Mouse (Mus musculus) erythroid progenitor cell, adult 5-6 weeks (primary cell): Measurements from ENCODE around the gene Wdr4. TPM values are rescaled to one million over a fixed set of nuclear protein-coding genes. Genes with fewer than 3 reads are reported as not detected.
"Not testable (repeated sequence)": the region's sequence is repeated elsewhere in the genome, so short reads cannot be mapped to it uniquely, and the experiment has no call there.

ENCODE experiments used
- ATAC-seq: replicated peaks from 2 replicates; pipeline ENCODE4 v1.8.0; 2016; ENCODE audit warnings: moderate number of reproducible peaks, mild to moderate bottlenecking, moderate TSS enrichment, inconsistent platforms; ENCODE audit not compliant: poor library complexity, low FRiP score, severe bottlenecking
- total RNA-seq, 2 experiments: library from RNA; stranded (forward) in 1 of 2; stranded (reverse) in 1 of 2; fragments of 150-400 nt in 1 of 2; fragments of 186-747, 209-891 nt in 1 of 2; gene quantifications; 2 replicates each; pipeline versions ENCODE4 v1.2.3 to v1.2.4; 2015 to 2017; ENCODE audit warnings: low replicate concordance in 2 of 2

The Wdr4 gene
- total RNA-seq (2015; ENCODE audit: low replicate concordance) (2.5 and 8.3 TPM in 2 replicates), total RNA-seq (2017; ENCODE audit: low replicate concordance) (1.8 and 2.4 TPM in 2 replicates)

GRCm38 (mm10) chr17:31519946-31520838, at the start of gene Wdr4, which contains the start of gene Ndufv3:
Gene Wdr4, minus strand, starts transcription at chr17:31519980.
Gene Ndufv3, plus strand, starts transcription at chr17:31520115.
- peak; percentile 98 for ATAC-seq

DNA sequence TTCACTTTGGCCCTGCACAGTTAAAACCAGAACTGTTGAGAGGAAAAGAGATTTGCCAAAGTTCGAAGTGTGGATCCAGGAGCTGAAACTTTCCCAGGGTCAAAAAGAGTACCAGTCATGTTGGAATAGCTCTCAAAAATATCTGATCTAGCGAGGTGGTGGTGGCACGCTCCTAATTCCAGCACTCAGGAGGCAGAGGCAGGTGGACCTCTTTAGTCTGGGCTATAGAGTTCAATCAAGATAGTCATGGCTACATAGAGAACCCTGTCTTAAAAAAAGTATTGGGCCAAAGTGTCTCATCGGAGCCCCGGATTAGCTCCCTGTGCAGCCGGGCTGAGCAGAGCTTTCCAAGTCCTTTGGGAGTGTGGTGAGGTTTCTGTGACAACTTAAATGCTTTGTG, 46.5 kb upstream of the Wdr4 start:
- ATAC-seq, result no peak

DNA sequence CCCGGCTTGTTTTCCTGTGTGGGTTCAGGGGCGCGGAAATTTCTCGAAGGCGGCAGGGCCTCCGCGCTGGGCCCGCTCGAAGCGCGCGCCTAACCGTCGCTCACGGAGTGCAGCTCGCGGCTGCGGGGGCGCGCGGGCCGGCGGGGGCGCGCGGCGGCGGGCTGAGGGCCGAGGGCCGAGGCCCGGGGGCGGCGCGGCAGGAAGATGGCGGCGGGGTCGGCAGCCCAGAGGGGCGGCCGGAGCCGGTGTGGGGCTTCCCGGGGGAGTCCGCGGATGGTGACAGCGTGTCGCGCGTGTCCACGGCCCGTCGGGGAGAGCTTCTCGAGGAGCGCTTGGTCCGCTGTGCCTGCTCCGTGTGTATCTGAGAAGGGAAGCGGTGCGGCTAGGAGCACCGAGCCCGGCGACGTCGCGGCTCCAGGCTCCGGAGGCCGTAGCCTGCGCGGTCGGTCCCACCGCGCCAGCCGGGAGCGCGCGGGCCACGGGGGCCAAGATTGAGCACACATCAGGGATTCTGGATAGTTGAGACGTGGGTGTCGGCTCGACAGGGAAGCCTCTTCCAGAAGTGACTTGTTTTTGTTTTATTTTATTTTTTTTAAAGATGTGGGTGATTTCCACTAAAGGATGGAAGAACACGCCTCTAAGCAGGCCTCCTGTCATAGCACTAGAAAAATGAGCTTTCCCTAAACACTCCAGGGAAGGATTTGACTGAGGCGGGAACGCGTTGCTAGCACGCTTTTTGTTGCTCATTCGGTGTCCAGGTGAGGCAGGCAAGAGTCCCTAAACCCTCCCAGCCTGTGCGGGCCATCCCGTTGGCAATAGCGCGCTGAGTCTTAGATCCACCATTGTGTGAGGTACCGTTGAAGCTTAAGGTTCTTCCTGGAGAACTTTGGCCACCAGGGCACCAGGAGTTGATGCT, 45.6 kb upstream of the Wdr4 start:
- no peak for ATAC-seq

- ATAC-seq, result no peak
These were observed 45.0 kb upstream of the Wdr4 start for GRCm38 (mm10) chr17:31564858-31565140.

GRCm38 (mm10) chr17:31564015-31564857, 44.5 kb upstream of the Wdr4 start, which contains the start of gene Pknox1:
Gene Pknox1, plus strand, starts transcription at chr17:31564734.
- ATAC-seq, result peak; percentile 91

GRCm38 (mm10) chr17:31563632-31564014, 43.8 kb upstream of the Wdr4 start:
- ATAC-seq, result peak; percentile 24; the same call in 1 of the 2 replicates

DNA sequence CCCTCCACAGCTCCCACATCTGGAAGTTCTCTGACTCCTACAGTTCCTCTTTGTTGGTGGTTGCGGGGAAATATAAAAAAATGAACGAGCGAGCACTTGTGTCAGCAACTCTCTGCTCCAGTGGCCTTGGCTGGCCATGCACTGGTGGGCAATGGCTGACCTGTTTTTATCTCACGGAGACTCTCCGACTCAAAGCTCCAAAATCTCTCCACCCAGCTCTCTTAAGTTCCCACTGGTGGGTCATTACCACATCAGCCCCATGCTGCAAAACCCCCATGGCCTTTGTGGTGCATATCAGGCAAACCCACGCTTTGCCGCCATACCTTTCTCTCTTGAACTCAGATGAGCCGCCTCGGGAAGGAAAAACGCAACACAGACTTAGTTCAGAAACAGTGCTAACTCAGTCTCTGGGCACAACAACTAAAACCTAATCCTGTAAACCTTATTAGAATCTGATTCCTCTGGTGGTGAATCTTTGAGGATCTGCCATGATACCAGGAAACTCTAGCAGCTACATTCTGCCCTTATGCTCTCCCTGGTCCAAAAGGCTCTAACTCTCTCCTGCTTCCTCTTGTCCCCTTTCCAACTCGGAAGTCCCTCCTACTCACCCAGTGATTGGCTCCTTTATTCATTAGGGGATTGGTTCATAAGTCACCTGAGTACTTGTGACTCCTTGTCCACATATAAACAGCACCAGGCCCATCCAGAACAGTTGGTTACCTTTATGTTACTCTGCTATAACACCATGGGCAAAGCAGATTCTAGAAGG, 39.4 kb upstream of the Wdr4 start:
- ATAC-seq, result no peak

DNA sequence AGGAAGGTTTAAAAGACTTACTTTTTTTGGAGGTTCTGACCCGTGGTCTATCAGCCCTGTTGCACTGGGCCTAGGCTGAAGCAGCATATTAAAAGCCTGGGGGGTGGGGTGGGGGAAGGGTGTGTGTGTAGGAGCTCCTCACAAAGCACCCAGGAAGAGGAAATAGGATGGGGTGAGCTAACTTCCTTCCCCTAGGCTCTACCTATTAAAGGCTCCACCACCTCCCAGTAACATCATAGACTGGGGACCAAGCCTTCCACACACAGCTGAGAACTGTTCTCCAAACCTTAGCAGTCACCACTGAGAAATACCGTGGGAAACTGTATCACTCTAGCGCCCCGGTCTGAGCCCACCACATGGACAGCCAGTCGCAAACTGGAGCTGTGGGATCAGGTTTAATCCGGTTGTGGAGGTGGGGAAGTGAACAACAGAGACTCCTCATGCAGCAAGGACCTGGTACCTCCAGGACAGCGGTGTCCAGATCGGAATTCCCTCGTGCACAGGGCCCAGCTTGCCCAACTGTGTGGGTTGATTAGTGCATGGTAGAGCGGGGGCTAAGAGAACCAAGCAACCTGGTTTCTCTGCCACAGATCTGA, 38.3 kb upstream of the Wdr4 start:
- no peak for ATAC-seq

GRCm38 (mm10) chr17:31557124-31557880, 37.5 kb upstream of the Wdr4 start:
- ATAC-seq, result no peak

DNA sequence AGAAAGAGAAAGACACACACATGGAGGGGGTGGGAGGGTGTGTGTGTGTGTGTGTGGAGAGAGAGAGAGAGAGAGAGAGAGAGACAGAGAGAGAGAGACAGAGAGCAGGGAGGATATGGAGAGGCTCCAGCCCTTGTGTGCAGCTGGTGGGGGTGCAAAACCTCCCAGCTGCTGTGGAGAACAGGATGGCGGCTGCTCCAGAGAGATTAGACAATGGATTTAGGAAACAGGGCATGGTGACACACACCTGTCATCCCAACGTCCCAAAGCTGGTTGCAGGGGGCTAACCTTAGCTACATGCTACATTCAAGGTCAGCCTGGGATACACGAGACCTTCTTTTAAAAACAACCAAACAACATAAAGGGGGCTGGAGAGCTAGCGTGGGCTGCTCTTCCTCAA, 36.5 kb upstream of the Wdr4 start:
- no peak for ATAC-seq

GRCm38 (mm10) chr17:31552601-31553000, 32.8 kb upstream of the Wdr4 start:
- ATAC-seq, result not testable (repeated sequence)

GRCm38 (mm10) chr17:31549389-31549788, 29.6 kb upstream of the Wdr4 start:
- no peak for ATAC-seq

DNA sequence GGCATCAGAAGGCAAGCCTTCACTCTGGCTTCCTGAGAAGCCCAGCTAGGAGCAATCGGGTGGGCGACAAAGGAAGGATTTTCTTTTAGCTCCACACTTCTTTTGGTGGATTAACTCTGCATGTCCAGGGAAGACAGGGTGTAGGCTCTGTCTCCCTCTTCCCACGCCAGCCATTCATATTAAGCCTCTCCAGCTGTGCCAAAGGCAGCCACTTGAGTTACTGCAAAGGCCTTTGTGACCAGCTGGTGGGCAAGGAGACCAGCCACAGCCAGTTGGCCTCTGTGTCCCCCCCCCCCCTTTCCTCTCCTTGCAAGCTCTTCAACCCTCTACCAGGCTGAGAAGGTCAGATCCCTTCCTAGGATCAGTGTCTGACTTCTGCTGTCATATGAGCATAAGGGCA, 28.2 kb upstream of the Wdr4 start:
- no peak for ATAC-seq

GRCm38 (mm10) chr17:31546444-31547196, 26.8 kb upstream of the Wdr4 start:
- ATAC-seq, result no peak

DNA sequence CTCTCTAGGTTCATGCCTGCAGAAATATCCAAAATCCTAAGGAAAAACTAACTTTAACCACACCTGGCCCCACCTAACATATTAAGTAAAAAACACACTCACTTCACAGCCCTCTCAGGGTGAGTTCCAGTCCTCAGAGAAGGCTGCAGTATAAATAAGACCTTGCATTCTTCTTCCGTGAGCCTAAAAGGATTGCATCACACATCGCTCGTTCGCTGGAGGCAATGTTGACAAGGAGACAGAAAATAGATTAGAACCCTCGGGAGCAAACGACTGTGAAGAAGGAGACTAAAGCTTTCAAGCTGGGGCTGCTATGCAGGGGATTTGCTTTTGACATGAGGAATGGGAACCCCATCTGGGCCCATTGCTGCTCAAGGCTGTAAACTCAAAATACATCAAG, 23.8 kb upstream of the Wdr4 start:
- no peak for ATAC-seq

DNA sequence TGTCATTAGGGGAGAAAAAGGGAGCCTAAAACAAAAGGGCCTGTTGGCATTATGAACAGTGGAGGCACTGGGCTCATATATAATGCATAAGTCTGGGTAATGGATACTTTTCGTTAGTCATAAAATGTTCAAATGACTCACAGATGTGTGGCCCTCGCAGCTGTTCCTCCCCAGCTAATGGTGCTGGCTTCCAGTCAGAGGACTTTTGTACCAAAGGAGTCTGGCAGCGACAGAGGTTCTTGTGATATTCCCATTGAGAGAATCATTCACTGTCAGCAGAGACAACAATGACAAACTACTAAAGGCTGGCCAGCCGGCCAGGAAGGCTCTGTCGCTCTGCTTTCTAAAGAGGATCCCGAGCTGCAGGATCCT, 21.7 kb upstream of the Wdr4 start:
- no peak for ATAC-seq

GRCm38 (mm10) chr17:31540809-31541459, 21.2 kb upstream of the Wdr4 start:
- no peak for ATAC-seq
